Mouse (Mus musculus): ENCODE data around the gene Gdf15. TPM values are rescaled to one million over a fixed set of nuclear protein-coding genes. Genes with fewer than 3 reads are reported as not detected.
A peak's percentile ranks its signal among the peaks of the same experiment; 100 is the strongest.

Gdf15 gene
- total RNA-seq, 2 experiments from 2014 or later = not detected

GRCm38 (mm10) chr8:70606780-70607602 lies 25.3 kb downstream of the Gdf15 start:
- DNase-seq (ENCODE audit: low spot score in 2 of 2) = no peak

DNA sequence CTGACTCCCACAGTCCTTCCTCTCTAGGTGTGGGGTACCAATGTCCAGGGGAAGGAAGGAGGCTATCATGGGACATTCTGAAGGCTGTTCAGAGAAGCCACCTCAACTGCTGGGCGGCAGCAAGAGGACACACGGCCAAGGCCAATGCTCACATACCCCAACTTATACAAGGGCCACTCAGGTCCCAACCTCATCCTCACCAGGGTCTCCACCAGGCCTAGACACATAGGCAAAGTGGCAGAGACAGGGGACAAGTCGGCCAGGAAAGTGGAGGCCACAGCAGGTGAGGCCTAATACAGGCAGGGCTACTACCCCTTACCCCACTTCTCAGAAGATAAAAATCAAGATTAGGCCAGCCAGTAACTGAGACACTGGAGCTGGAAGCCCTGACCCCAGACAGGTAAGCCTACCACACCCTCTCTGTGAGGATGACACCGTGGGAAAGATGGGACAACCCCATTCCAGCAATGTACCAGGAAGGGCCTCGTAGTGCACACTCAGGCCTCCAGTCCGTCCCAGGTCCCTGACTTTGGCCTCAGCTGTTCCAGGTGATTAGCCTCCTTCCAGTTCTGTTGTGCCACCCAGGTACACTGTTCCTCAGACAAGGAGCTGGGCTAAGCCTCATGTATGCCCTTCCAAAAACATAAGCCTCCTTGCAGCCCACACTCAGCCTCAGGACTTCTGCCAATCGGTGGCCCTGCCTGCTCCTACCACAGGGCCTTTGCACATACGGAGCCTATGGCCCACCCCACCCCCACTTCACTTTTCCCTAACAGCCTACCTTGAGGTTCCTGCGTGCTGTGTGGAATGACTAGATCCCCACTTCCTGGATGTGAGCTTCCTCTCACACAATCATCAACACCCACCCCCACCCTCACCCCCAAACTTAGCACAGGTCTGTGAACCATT lies 26.1 kb downstream of the Gdf15 start:
- no peak for DNase-seq (ENCODE audit: low spot score in 2 of 2)

GRCm38 (mm10) chr8:70604558-70604957 lies 27.7 kb downstream of the Gdf15 start:
- no peak for DNase-seq (ENCODE audit: low spot score in 2 of 2)

GRCm38 (mm10) chr8:70602139-70602811 lies 30.0 kb downstream of the Gdf15 start:
- no peak for DNase-seq (ENCODE audit: low spot score in 2 of 2)

DNA sequence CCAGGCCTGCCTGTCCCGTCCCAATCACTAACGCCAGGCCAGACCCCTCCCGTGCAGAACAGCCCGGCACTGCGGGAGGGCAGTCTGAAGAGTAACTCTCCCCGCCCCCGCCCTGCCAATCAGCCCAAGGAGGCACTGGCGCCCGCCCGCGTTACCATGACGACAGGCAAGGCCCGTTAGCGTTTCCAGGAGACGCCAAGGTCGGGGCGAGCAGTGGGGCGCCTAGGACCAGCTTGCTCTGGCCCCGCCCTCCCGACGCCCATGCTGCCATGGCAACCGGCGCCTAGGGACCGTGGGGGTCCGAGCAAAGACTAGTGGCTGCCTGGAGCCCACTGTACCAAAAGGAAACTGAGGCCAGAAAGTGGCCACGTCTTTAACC lies 31.0 kb downstream of the Gdf15 start:
- DNase-seq (ENCODE audit: low spot score in 2 of 2) = peak; percentile 80 to 87

- no peak for DNase-seq (ENCODE audit: low spot score in 2 of 2)
Observed at GRCm38 (mm10) chr8:70600473-70601270, 31.6 kb downstream of the Gdf15 start.

- DNase-seq (ENCODE audit: low spot score in 2 of 2) = no peak
Observed at GRCm38 (mm10) chr8:70599507-70600290, 32.6 kb downstream of the Gdf15 start.

GRCm38 (mm10) chr8:70598722-70599121 lies 33.5 kb downstream of the Gdf15 start:
- no peak for DNase-seq (ENCODE audit: low spot score in 2 of 2)

GRCm38 (mm10) chr8:70598283-70598682 lies 34.0 kb downstream of the Gdf15 start:
- DNase-seq (ENCODE audit: low spot score in 2 of 2) = peak; percentile 85 to 86

DNA sequence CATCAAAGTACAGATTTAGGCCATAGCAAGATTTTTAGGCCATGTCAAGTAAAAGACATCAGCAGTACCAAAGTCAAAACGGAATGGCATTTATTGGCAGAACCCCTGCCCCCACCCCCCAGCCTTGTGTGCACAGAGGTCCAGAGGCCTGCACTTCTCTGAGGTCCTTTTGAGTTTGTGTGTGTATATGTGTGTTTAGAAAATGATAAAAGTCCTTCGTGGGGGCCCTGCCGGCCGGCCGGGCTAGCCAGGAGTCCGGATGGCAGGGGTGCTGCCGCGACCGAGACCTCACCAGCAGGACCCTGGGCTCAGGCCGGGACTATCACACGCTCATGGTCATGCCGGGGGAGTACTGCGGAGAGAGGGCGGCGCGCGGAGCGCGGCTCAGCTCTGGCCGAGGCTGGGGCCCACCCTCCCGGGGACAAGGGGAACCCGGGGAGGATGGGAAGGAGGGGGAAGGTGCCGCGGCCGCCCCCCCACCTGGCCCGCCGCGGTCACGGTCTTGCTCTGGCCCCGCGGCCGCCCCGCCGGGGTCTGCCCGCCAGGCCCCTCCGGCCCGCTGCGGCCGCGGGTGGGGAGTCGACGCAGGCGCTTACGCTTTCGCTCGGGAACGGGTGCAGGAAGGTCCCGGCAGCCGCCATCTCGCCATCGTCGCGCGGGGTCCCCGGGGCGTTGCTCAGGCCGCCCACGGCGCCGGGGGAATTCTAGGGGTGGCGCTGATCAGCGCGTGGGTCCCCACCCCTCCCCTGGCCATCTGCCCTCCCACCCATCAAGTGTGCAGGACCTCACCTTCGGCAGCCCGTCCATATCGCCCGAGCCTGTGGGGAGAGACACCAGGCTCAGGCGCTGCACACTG lies 34.6 kb downstream of the Gdf15 start:
- no peak for DNase-seq (ENCODE audit: low spot score in 2 of 2)

DNA sequence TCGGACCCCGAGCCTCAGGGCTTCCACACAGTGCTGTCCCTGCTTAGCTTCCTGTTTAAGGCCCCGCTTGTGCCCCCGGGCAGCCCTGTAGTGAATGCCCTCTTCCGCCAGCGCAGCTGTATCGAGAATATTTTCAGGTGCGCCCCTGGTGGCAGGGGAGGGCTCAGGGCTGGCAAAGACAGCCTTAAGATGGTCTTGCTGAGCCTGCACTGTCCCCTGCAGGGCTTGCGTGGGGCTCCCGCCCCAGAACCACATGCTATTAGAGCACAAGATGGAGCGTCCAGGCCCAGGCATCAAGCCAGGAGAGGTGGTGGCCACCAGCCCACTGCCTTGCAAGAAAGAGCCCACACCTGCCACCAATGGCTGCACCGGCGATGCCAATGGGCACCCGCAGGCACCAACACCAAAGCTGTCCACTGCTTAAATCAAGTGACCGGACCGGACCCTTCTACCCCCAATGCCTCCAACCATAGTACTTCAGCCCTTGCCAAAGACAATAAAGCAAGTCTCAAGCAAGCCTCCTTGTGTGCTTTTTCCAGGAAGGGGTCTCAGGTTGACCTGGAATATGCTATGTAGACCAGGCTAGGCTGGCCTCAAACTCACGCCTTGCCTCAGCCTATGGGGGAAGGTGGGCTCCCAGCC lies 35.4 kb downstream of the Gdf15 start:
- no peak for DNase-seq (ENCODE audit: low spot score in 2 of 2)

DNA sequence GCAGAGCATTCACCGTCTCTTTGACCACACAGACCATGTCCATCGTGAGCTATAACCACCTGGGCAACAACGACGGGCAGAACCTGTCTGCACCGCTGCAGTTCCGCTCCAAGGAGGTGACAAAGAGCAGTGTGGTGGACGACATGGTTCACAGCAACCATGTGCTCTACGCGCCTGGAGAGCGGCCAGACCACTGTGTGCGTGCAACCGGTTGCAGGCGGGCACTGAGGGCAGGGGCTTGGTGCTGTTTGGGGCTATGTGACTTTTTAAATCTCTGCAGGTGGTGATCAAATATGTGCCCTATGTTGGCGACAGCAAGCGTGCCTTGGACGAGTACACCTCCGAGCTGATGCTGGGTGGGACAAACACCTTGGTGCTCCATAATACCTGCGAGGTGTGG lies 36.0 kb downstream of the Gdf15 start:
- no peak for DNase-seq (ENCODE audit: low spot score in 2 of 2)

GRCm38 (mm10) chr8:70595811-70596210 lies 36.4 kb downstream of the Gdf15 start:
- DNase-seq (ENCODE audit: low spot score in 2 of 2) = no peak

GRCm38 (mm10) chr8:70594621-70595564 lies 37.4 kb downstream of the Gdf15 start:
- DNase-seq (ENCODE audit: low spot score in 2 of 2) = no peak

GRCm38 (mm10) chr8:70593961-70594609 lies 38.2 kb downstream of the Gdf15 start, which contains the start of gene Isyna1:
Gene Isyna1 (plus strand): TSS chr8:70594373.
- DNase-seq (ENCODE audit: low spot score in 2 of 2) = peak; percentile 71 to 77

- DNase-seq (ENCODE audit: low spot score in 2 of 2) = no peak
Observed at GRCm38 (mm10) chr8:70593173-70593572, 39.1 kb downstream of the Gdf15 start.

GRCm38 (mm10) chr8:70591569-70591968 lies 40.7 kb downstream of the Gdf15 start:
- DNase-seq (ENCODE audit: low spot score in 2 of 2) = no peak

Data from left cerebral cortex, adult 18-20 months (tissue).